Mouse (Mus musculus): ENCODE results near the gene Adra2b. TPM values are rescaled to one million over a fixed set of nuclear protein-coding genes. Genes with fewer than 3 reads are reported as not detected.

Adra2b gene
- polyA plus RNA-seq (2012) = 1.9 and 2.4 TPM in 2 replicates

DNA sequence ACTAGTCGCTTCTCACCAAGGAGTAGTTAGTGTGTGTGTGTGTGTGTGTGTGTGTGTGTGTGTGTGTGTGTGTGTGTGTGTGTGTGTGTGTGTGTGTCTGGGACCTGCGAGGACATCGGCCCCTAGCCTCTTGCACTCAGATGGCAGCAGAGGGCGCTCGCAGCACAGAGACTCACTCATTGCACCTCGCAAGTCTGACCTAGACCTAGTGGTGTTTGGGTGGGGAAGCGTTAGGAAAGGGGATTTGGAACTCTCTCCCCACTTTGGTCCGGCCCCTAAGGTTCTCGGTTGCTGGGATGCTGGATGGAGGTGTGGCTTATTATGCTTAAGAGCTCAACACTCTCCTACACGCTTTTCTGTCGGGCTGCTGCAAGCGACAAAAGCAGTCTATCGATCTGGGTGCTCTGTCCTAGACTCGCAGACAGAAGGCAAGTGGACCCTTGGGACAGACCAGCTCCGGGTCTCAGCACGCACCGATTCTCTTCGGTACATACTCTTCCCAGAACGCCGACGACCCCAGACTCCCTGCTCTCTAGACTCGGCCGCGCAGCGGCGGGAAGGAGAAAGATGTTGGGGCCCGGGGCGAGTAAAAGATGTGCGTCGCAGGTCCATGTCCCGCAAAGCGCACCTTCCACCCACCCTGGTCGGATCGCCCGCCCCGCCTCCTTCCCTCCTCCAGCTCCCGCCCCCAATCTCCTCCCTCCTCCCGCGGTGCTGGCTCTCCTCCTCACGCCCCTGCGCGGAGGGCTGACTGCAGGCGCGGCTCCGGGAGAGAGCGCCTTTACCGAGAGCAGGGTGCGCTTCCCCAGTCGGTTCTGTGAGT, at the start of gene Adra2b:
TSS of gene Adra2b (plus strand) at position 750 of the 823 bp plus-strand sequence.
- peaks cover 23% of the 10 kb centered on the region for H3K9me3 ChIP-seq (ENCODE audit: control insufficient read depth, low read length)
- TF ChIP-seq TAL1 (IDR thresholded peaks at IDR 0.05; ENCODE audit: low read length) (no peak), GATA1 (IDR thresholded peaks at IDR 0.05; ENCODE audit: low read length) (no peak)
- peaks cover 37% of the 10 kb centered on the region for H3K36me3 ChIP-seq (ENCODE audit: control insufficient read depth)
- H3K27me3 ChIP-seq (ENCODE audit: control insufficient read depth) = peaks cover 92% of the 10 kb centered on the region
- peaks cover 51% of the 10 kb centered on the region for H3K4me1 ChIP-seq (ENCODE audit: control insufficient read depth)
- peak within 1 kb of the TSS; percentile 87 for H3K4me3 ChIP-seq (replicated peaks)

DNA sequence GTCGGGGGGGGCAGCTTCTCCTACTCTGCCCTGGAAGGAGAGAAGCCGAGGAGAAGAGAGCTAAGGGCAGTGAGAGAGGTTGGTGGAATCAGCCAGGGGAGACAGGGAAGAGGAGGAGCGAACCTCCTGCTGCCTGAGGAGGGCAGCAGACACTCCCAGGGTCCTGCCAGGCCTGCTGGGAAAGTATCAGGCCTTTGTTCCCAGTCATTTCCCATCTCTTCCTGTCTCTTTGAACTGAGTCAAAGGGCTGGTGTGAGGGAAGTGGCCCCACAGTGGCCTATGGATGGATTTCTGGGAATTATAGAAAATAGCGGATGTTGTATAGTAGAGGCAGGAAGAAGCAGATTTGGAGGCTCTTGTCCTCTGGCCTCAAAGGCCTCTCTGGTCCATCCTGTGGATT, 49.1 kb upstream of the Adra2b start:
- H3K27me3 ChIP-seq (ENCODE audit: control insufficient read depth) = no peaks in the 10 kb centered on the region
- H3K4me1 ChIP-seq (ENCODE audit: control insufficient read depth) = no peaks in the 10 kb centered on the region
- H3K4me3 ChIP-seq (replicated peaks) = no peak overlapping the region
- H3K9me3 ChIP-seq (ENCODE audit: control insufficient read depth, low read length) = no peaks in the 10 kb centered on the region
- H3K36me3 ChIP-seq (ENCODE audit: control insufficient read depth) = no peaks in the 10 kb centered on the region
- TF ChIP-seq TAL1 (IDR thresholded peaks at IDR 0.05; ENCODE audit: low read length) = no peak

DNA sequence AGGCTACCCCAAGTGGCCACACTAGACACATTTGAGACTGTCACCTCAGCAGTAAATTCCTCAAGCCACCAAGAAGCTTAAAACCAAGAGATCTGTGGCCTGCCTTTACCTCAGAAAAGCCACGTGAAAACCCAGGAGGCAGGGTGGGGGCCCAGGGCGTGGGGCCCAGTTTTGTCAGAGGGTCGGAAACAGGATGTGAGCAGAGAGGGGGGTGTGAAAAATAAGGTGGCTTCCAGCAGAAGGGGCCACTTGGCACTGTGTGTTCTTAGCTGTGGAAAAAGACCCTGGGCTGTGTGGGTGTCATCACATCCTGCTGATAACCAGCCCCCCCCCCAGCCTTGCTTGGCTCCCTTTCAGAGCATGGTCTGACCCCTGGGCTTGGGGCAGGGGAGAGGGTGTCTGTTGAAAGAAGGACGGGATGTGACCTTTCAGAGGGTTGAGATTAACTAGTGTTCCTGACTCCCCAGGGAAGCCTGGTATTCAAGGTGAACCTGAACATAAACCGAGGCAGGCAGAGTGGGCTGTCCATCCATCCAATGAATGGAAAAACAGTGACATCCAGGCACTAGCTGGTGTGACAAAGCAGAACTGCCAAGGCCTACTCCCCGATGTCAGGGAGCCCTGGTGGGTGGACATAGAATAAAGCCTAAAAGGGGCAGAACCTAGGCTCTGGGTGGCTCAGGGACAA, 48.4 kb upstream of the Adra2b start:
- H3K4me3 ChIP-seq (replicated peaks) = no peak overlapping the region
- no peaks in the 10 kb centered on the region for H3K9me3 ChIP-seq (ENCODE audit: control insufficient read depth, low read length)
- H3K36me3 ChIP-seq (ENCODE audit: control insufficient read depth) = no peaks in the 10 kb centered on the region
- no peaks in the 10 kb centered on the region for H3K4me1 ChIP-seq (ENCODE audit: control insufficient read depth)
- H3K27me3 ChIP-seq (ENCODE audit: control insufficient read depth) = no peaks in the 10 kb centered on the region; the same call in 1 of the 2 replicates
- TF ChIP-seq GATA1 (IDR thresholded peaks at IDR 0.05; ENCODE audit: low read length) = no peak
- no peak for TF ChIP-seq TAL1 (IDR thresholded peaks at IDR 0.05; ENCODE audit: low read length)

DNA sequence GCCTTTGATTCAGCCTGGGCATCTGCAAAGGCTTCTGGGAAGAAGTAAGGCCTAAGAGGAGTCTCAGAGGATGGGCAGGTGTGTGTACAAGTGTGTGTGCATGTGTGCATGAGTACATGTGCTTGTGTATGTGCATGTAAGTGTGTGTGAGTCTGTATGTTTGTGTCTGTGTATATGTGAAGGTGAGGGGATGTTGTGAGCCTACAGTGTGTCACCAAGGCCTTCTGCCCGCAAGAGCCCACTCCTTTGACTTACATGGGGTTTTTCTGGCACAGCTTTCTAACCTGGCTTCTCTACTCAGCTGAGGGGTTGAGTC, 47.9 kb upstream of the Adra2b start:
- no peaks in the 10 kb centered on the region for H3K4me1 ChIP-seq (ENCODE audit: control insufficient read depth)
- no peak overlapping the region for H3K4me3 ChIP-seq (replicated peaks)
- no peaks in the 10 kb centered on the region for H3K36me3 ChIP-seq (ENCODE audit: control insufficient read depth)
- H3K27me3 ChIP-seq (ENCODE audit: control insufficient read depth) = no peaks in the 10 kb centered on the region; the same call in 1 of the 2 replicates
- TF ChIP-seq GATA1 (IDR thresholded peaks at IDR 0.05; ENCODE audit: low read length) = no peak
- no peak for TF ChIP-seq TAL1 (IDR thresholded peaks at IDR 0.05; ENCODE audit: low read length)
- H3K9me3 ChIP-seq (ENCODE audit: control insufficient read depth, low read length) = no peaks in the 10 kb centered on the region

DNA sequence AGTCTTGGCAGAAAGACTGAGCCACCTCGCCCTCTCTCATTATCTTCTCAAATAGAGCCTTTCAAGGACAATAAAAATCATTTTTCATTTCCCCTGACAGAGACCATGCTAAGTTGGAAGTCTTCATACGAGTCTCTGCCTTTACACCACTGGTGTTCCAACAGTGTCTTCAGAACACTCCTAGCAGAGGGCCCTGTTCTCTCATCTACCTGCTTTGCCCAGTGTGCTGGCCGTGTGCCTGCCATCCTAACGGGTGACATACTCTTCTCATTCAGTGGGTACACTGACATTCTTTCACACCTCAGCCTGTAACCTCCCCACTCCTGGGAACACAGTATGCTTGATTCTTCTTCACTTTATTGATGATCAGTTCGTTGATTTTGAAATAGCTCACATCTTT, 46.6 kb upstream of the Adra2b start:
- no peaks in the 10 kb centered on the region for H3K4me1 ChIP-seq (ENCODE audit: control insufficient read depth)
- H3K4me3 ChIP-seq (replicated peaks) = no peak overlapping the region
- H3K9me3 ChIP-seq (ENCODE audit: control insufficient read depth, low read length) = no peaks in the 10 kb centered on the region
- no peak for TF ChIP-seq TAL1 (IDR thresholded peaks at IDR 0.05; ENCODE audit: low read length)
- no peak for TF ChIP-seq GATA1 (IDR thresholded peaks at IDR 0.05; ENCODE audit: low read length)
- no peaks in the 10 kb centered on the region; the same call in 1 of the 2 replicates for H3K27me3 ChIP-seq (ENCODE audit: control insufficient read depth)
- H3K36me3 ChIP-seq (ENCODE audit: control insufficient read depth) = no peaks in the 10 kb centered on the region

DNA sequence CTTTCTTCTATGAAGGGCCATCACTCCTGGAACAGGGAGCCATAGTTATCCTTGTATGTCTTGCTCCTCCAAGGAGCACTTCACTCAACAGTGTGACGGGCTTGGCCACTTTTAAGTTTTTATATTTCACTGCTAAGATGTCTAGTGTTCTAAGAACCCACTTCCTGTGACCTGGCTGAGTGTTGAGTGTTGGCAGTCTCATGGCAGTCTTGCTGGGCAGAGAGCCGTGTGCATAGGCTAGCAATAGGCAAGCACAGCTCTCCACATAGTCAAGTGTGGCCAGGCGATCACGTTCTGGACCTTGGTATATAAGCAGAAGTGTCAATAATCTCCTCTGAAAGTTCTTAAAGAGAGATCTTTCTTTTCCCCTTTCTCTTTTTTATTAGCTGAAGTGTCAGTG, 44.9 kb upstream of the Adra2b start:
- H3K9me3 ChIP-seq (ENCODE audit: control insufficient read depth, low read length) = no peaks in the 10 kb centered on the region
- no peak overlapping the region for H3K4me3 ChIP-seq (replicated peaks)
- no peaks in the 10 kb centered on the region; the same call in 1 of the 2 replicates for H3K27me3 ChIP-seq (ENCODE audit: control insufficient read depth)
- H3K36me3 ChIP-seq (ENCODE audit: control insufficient read depth) = no peaks in the 10 kb centered on the region
- TF ChIP-seq TAL1 (IDR thresholded peaks at IDR 0.05; ENCODE audit: low read length) = no peak
- TF ChIP-seq GATA1 (IDR thresholded peaks at IDR 0.05; ENCODE audit: low read length) = no peak
- no peaks in the 10 kb centered on the region for H3K4me1 ChIP-seq (ENCODE audit: control insufficient read depth)

DNA sequence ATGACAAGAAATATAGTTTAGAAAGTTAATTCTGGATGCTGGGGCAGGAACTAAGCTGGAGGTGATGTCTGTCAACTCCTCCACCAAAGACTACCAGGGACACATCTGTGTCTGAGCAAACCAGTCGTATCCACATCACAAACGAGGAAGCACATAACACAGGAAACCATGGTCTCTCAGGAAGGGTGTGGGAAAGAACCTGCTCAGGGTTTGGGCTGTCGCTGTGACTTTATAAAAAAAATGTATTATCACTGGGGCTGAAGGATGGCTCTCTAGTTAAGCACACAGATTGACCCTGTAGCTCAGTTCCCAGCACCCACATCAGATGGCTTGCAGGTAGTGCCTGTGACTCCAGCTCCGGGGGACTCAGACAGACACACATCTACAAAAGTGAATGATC, 43.9 kb upstream of the Adra2b start:
- Histone ChIP-seq H3K4me1 (ENCODE audit: control insufficient read depth) (no peaks in the 10 kb centered on the region), H3K27me3 (ENCODE audit: control insufficient read depth) (no peaks in the 10 kb centered on the region; the same call in 1 of the 2 replicates), H3K4me3 (replicated peaks) (no peak overlapping the region), H3K36me3 (ENCODE audit: control insufficient read depth) (no peaks in the 10 kb centered on the region), H3K9me3 (ENCODE audit: control insufficient read depth, low read length) (no peaks in the 10 kb centered on the region)
- TF ChIP-seq TAL1 (IDR thresholded peaks at IDR 0.05; ENCODE audit: low read length) (no peak), GATA1 (IDR thresholded peaks at IDR 0.05; ENCODE audit: low read length) (no peak)

DNA sequence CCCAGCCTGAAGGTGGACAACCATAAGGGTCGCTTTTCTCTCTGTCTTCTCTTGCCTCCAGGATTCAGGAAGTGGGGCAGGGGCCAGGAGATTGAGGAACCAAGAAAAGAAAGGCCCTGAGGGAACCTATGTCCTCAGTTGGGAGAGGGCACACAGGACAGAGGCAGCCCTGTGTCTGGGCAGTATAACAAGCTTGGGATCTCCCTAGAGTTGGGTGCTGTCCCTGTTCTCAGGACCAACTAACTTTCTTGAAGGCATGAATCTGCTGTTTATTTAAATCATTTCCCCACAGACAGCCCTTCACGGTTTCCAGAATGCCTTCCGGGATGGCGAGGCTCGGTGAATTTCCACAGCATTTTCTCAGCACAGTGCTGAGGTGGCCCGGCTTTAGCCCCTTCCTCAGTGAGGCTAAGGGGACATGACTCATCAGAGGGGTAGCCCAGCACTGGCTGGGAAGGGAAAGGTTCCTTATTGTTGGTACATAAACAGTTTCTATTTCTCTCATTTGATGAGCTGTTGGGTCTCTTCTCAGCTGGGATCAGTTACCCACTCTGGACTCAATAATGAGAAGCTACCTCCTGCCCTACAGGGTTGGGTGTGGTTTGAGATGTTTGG, 40.2 kb upstream of the Adra2b start:
- Histone ChIP-seq H3K27me3 (ENCODE audit: control insufficient read depth) (no peaks in the 10 kb centered on the region; the same call in 1 of the 2 replicates), H3K9me3 (ENCODE audit: control insufficient read depth, low read length) (no peaks in the 10 kb centered on the region), H3K4me1 (ENCODE audit: control insufficient read depth) (no peaks in the 10 kb centered on the region), H3K4me3 (replicated peaks) (no peak overlapping the region), H3K36me3 (ENCODE audit: control insufficient read depth) (no peaks in the 10 kb centered on the region)
- no peak for TF ChIP-seq TAL1 (IDR thresholded peaks at IDR 0.05; ENCODE audit: low read length)
- TF ChIP-seq GATA1 (IDR thresholded peaks at IDR 0.05; ENCODE audit: low read length) = no peak

DNA sequence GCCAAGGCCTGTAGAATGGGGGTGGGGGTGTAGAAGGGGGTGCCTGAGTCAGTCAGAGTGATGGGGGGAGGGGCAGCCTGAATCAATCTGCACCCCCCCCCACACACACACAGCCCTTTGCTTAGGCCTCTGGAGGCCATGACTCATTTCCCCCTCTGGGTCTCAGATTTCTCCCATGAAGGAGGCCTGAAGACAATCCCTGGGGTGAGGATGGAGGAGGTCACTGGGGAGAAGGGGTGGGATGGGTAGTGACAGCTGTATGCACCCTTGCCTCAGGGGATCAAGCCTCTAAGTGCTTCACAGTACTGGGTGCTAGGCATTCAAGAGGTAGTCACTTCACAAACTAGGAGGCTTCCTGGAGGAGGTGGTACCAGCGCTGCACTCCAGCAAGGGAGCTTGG, 39.3 kb upstream of the Adra2b start:
- Histone ChIP-seq H3K4me3 (replicated peaks) (no peak overlapping the region), H3K9me3 (ENCODE audit: control insufficient read depth, low read length) (no peaks in the 10 kb centered on the region), H3K27me3 (ENCODE audit: control insufficient read depth) (peaks cover 3% of the 10 kb centered on the region), H3K4me1 (ENCODE audit: control insufficient read depth) (peaks cover 6% of the 10 kb centered on the region), H3K36me3 (ENCODE audit: control insufficient read depth) (no peaks in the 10 kb centered on the region)
- TF ChIP-seq TAL1 (IDR thresholded peaks at IDR 0.05; ENCODE audit: low read length) = no peak
- no peak for TF ChIP-seq GATA1 (IDR thresholded peaks at IDR 0.05; ENCODE audit: low read length)
